Mouse (Mus musculus) adrenal gland, postnatal 10 days (tissue): ENCODE data around the gene Ptprd. TPM values are rescaled to one million over a fixed set of nuclear protein-coding genes. Genes with fewer than 3 reads are reported as not detected.
A peak's percentile ranks its signal among the peaks of the same experiment; 100 is the strongest.

ENCODE experiments used
- DNase-seq: peaks from one replicate; pipeline ENCODE4 v3.0.0; 2021; ENCODE audit warnings: mixed read lengths
- total RNA-seq, 2 experiments: library from RNA; stranded (reverse); gene quantifications; 2 replicates each; pipeline ENCODE4 v1.2.3; 2021

Ptprd gene
- total RNA-seq, 2 experiments from 2014 or later, result 88.2 to 99.3 TPM

GRCm38 (mm10) chr4:76297375-76297774 is 1914.4 kb downstream of the Ptprd start:
- DNase-seq, result no peak

- no peak for DNase-seq
These were observed 1918.9 kb downstream of the Ptprd start for GRCm38 (mm10) chr4:76292733-76293357.

- no peak for DNase-seq
These were observed 1921.3 kb downstream of the Ptprd start for GRCm38 (mm10) chr4:76290484-76290818.

DNA sequence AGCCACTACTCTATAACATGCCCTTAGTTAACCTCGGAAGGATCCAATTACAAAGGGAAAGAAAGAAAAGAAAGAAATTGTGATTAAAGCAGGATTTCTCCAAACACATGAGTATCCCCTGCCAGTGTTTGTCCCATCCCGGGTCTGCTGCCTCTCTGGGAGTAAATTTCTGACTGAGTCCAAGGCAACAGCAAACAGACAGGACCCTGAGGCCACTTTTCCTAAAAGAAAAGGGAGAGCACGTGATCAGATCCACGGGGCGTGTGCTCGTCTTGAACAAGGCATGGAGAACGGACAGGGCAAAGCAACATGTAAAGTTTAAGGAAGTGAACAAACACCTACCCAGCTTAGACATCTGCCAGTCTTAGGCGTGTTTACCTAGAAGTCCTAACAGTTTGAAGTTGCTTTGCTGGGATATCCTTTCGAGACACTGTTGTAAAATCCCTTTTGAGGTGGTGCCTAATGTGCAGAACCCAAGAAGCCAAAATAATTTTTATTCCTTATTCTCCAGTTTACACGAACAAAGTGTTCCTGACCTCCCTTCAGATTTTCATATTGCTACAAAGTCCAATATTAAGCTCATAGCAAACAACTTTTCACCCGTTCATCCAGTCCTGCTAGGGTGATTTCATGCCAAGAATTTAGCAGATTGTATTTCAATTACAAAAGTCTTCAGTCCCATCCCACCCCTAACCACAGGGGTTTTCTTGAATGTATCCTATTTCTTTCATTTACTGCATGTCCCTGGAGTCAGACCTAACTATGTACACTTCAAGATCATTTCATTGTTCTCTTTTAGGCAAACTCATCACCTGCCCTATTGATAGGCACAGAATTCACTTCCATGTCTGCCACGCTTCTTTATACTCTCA is 1921.9 kb downstream of the Ptprd start:
- DNase-seq, result no peak

DNA sequence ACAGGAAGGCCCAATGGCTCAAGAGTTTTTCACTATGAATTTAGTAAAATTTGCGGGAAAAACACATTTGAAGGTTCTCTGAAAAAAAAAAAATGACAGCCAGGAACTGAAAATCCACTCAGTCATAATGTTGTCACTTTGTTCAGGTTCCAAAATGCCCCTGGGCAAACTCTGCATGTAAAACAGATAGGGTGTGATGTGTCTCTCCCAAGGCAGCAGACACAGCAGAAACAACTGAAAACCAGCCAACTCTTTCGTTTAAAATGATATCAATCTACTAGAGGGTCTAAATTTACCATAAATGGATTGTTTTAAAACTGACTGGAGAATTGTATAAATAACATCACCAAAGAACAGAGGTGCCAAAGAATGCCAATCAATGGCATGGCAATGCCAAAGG is 1925.7 kb downstream of the Ptprd start:
- DNase-seq, result no peak

DNA sequence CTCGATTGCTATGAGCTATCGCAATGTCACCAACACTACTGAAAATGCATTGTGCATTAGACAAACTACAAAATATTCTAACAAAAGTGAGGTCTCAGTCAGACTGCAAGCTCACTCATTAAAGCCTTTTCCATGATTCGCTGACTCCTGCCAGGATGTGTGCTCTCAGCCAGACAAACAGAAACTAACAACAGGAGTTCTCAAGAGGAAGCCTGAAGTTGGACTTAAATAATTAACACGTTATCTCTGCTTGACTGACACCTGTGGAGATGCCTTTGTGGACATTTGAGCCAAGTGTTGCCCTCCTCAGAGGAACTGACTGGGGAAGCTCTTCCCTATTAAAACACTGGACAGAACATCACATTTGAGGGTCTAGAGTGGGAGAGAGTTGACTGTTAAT is 1928.9 kb downstream of the Ptprd start:
- no peak for DNase-seq

DNA sequence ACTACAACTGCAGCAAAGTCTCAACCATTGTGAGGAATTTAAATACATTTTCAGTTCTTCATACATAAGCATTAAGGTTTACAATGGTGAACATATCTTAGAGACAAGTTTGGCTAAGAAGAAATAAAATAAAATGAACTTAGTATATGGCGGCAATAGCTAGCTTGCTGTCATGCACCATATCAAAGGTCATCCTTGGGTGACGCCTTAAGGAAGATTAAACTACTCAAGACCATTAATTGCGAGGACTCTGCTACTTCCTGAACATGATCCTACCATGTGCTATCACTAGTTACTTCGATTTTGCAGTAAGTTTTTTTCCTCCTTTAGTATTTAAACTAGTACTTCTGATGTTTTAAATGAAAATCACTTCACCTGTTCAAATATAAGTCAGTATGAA is 1949.0 kb downstream of the Ptprd start:
- no peak for DNase-seq

DNA sequence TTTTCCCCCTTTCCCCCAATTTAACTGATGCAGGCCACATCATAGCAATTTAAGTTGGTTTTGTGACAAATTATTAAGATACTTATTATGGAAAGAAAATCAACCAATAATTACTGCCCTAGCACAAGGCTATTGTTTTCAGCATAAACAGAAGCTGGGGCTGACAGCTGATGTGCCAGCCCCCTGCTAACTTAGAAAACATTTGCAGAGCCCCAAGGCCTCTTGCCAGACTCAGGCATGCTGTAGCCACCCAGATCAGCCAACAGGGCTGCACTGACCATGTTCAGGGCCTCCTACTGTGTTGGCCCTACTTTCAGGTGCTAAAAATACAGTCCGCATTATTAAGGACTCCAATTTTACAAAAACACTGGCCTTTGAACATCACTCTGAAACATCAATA is 1951.1 kb downstream of the Ptprd start:
- no peak for DNase-seq

DNA sequence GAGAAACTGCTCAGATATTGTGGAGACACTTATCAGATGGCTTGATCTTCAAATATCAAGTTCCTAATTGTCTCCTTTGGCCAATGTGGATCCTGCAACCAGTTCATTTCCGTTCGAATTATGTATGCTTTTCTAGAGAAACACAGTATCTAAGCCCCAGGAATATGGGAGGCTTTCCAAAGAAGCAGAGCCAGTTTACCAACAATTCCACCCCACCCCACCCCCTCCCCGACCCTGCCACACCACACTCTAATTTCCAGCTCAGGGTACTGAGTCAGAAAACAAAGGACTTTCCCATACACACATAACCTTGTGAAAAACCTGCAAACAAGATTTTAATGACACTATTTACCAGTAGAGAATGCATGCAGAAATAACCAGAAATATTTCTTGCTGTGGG is 1951.5 kb downstream of the Ptprd start:
- no peak for DNase-seq

DNA sequence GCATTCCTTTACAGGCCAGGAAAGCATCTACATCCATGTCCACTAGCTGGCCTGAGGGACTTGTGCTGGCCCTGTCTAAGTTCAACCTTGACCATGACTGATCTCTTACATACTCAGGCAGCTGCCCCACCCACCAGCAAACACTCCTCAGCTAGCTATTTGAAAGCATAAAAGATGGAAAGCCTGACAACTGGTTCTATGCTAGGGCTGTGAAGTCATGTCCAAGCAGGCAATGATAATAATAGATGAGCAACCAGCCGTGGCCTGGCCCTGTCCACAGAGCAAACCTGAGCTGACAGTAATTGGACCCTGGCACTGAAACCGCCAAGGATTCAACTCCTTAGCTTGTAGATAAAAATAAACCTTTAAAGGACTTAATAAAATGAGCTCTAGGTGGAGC is 1952.1 kb downstream of the Ptprd start:
- peak; percentile 12 for DNase-seq

DNA sequence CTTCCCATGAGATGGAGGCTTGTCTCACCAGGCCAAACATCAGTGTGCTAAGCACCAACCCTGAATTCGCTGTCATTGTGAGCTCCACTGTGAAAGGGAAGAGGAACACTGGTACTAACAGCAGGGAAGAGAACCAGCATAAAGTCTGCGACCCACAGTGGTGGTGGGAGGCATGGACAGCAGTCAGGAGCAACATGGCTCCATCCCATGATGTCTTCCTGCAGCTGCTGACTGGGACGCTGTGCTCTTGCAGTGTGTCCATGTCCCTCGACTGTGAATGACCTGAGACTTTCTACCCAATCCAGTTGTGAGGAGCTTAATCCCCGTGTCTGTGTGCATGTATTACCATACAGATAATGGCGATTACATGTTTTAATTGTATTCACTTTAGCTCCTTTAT is 1967.4 kb downstream of the Ptprd start:
- no peak for DNase-seq

- DNase-seq, result no peak
These were observed 1970.2 kb downstream of the Ptprd start for GRCm38 (mm10) chr4:76241542-76241941.

GRCm38 (mm10) chr4:76241140-76241539 is 1970.6 kb downstream of the Ptprd start:
- no peak for DNase-seq

DNA sequence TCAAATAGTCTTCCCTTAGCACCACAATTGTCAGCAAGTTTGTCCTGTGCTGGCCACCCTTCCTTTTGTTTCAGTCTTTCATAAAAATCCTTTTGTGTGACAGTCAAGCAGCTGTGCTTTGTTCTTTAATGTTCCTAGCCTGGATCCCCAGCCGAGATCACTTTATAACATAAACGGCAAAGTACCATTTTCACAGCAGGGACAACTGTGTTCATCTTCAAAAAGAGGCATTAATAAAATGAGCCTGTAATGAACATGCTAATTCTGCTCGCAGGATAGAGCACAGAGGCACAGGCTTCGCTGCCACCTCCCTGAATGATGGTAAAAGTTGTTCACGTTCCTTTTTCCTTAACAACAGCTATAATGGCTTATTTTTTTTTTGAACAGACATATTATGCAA is 1972.7 kb downstream of the Ptprd start:
- DNase-seq, result no peak

- no peak for DNase-seq
These were observed 1973.2 kb downstream of the Ptprd start for GRCm38 (mm10) chr4:76238577-76238976.

- no peak for DNase-seq
These were observed 1973.9 kb downstream of the Ptprd start for GRCm38 (mm10) chr4:76237827-76238226.

- no peak for DNase-seq
These were observed 1988.0 kb downstream of the Ptprd start for GRCm38 (mm10) chr4:76223720-76224119.

DNA sequence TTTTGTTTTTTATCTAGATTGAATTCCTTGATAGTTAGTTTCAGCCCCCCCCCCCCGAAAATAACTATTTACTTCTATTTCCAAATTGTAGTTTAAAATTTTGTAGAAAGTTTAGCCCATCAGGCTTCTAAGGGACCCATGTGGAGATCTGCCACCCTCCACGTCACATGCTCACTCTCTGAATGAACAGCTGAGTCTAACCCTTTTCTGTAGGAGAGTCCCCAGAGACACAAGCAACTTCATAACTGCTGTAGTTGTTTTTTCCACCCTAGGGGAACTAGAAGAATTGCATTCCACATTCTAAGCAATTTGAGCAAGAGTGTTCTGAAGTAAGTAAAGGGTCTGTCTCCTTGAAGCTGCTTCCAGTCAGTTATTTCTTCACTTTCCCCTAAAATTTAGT is 1989.2 kb downstream of the Ptprd start:
- peak; percentile 12 for DNase-seq

DNA sequence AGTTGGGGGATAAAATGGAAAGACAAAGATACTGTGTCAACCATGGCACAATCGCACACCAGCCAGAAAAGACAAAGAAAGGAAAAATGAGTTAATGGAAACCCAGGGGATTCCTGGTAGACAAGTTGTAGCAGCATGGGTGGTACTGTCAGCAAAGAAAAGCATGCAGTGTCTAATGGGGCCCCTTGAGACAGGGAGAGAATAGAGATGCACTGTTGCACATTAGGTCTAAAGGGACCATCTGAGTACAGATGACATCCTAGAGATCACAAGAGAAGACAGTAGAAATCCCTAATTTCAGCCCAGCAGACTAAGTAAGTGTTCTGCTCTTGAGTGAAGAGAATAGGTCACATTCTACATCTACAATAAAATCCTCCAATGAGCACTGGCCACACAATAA is 1993.7 kb downstream of the Ptprd start:
- DNase-seq, result no peak

DNA sequence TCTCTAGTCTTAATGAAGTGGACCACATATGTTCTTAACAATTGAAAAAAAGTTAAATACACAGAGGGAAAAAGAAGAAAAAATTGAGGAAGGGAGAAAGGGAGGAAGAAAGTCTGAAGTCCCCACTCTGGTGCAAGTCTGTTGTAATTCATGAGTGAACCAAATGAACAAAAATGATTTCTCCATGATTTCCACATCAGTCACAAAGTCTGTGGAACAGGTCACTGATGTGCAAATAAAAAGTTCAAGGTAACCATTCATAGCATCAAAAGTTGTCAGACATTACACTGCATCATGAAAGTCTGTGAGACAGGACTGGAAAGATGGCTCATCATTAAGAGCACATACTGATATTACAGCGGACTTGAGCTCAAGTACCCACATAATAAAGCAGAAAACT is 1996.6 kb downstream of the Ptprd start:
- no peak for DNase-seq

DNA sequence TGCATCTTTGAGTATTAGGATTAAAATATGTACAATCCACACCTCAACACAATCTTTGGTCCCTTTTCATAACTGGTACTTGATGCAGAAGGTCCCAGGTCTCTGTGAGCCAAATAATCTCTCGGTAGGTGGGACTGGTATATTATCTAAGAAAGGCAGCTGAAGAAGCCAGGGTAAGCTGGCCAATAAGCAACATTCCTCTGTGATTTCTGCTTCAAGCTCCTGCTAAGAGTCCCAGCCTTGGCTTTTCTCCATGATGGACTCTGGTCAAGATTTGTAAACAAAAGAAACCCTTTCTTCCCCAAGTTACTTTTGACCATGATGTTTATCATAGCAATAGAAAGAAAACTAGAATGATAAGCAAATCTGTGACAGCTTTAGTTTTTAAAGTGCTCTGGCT is 2012.4 kb downstream of the Ptprd start:
- peak; percentile 23 for DNase-seq

- no peak for DNase-seq
These were observed 2017.0 kb downstream of the Ptprd start for GRCm38 (mm10) chr4:76194762-76195161.

GRCm38 (mm10) chr4:76193496-76193895 is 2018.3 kb downstream of the Ptprd start:
- no peak for DNase-seq

DNA sequence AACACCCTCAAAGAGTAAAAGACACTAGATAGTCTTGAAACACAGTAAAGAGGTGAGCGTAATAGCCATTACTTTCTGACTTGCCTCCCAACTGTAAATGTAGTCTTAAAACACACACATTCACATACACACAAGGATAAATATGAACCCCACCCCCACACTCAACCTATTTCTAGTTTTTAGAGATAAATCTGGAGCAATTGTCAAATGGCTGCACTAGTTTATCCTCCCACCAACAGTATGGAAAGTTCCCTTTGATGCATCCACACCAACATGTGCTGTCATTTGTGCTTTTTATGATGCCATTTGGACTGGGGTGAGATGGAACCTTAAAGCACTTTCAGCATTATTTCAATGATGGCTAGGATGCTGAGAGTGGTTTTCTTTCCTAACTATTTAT is 2019.7 kb downstream of the Ptprd start:
- DNase-seq, result no peak
